Mouse (Mus musculus) neural tube, embryonic 12.5 days (tissue): Measurements from ENCODE around the gene Taf1d. TPM values are rescaled to one million over a fixed set of nuclear protein-coding genes. Genes with fewer than 3 reads are reported as not detected.
A peak's percentile ranks its signal among the peaks of the same experiment; 100 is the strongest.

Experiments
- ATAC-seq: fragments of 200-750 bp; cut with Nextera tagmentation; 2 replicates; pipeline ENCODE4 v1.8.0; 2017; ENCODE audit warnings: low read depth, mild to moderate bottlenecking, moderate TSS enrichment, moderate library complexity; ENCODE audit not compliant: low FRiP score
- H3K27ac ChIP-seq: fragments of 300-500 bp; sonication (generic); 2 replicates; pipeline ENCODE4 v1.5.1; 2016
- H3K27me3 ChIP-seq: fragments of 300-500 bp; sonication (generic); replicated peaks from 2 replicates; pipeline ENCODE4 v1.6.1; 2016; ENCODE audit warnings: mild to moderate bottlenecking
- H3K36me3 ChIP-seq: fragments of 300-500 bp; sonication (generic); 2 replicates; pipeline ENCODE4 v1.6.1; 2016; ENCODE audit warnings: mild to moderate bottlenecking
- H3K4me1 ChIP-seq: fragments of 300-500 bp; sonication (generic); 2 replicates; pipeline ENCODE4 v1.6.1; 2016
- H3K4me2 ChIP-seq: fragments of 300-500 bp; sonication (generic); replicated peaks from 2 replicates; pipeline ENCODE4 v1.6.1; 2016; ENCODE audit warnings: mild to moderate bottlenecking
- H3K4me3 ChIP-seq: fragments of 300-500 bp; sonication (generic); 2 replicates; pipeline ENCODE4 v1.5.1; 2016
- H3K9ac ChIP-seq: fragments of 300-500 bp; sonication (generic); 2 replicates; pipeline ENCODE4 v1.6.1; 2016; ENCODE audit warnings: mild to moderate bottlenecking
- H3K9me3 ChIP-seq: fragments of 300-500 bp; sonication (generic); 2 replicates; pipeline ENCODE4 v1.6.1; 2016; ENCODE audit warnings: mild to moderate bottlenecking
- WGBS: fragments of 180-500 bp; shearing (Covaris S2); methylation state at CpG from one replicate; pipeline ENCODE4 v1.1.7; 2016; 5-methylcytosine and 5-hydroxymethylcytosine counted together
- polyA plus RNA-seq: library from polyadenylated mRNA; unstranded; fragments of >200 nt; fragmentation: Nextera tagmentation; extraction: Ambion mirVana; gene quantifications from 2 replicates; pipeline ENCODE4 v1.2.1, GENCODE M21; 2016

The Taf1d gene
- polyA plus RNA-seq: 59.1 and 59.3 TPM in 2 replicates

DNA sequence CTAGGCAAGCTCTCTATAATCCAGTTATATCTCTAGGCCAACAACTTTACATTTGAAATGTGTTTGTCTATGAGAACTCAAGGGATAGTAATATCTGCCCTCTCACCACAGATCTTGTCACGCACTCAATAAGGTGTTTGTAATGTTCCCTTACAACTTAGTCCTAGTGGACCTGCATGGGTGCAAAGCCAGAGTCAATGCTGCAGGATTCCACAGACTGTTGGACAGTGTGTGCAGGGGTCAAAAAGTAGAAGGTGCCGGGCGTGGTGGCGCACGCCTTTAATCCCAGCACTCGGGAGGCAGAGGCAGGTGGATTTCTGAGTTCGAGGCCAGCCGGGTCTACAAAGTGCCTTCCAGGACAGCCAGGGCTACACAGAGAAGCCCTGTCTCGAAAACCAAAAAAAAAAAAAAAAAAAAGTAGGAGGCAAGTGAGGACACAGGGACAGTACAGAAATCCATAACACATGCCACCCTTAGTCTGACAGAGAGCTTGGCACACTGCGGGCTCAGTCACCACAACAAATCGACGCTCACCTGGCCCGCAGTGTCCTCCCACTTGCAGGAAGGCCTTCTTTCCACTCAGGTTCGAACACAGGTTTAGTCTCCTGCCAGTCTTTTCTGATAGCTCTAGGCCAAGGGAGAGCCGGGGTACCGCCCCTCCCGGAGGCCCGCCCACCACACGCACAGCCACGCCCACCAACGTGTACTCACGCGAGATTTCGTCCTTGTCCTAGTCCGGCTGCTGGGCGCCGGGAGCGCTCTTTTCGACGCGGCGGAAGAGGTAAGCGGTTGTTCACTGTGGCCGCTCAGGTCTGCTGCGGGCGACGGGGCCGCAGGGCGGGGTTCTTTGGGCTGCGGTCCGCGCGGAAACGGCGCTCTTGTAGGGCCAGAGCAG lies at the start of gene Taf1d:
Taf1d (plus strand) TSS at position 712 of the 895 bp plus-strand sequence.
- Histone ChIP-seq H3K36me3 (peaks cover 23% of the 10 kb centered on the region), H3K4me2 (peak within 1 kb of the TSS; percentile 82), H3K9me3 (no peaks in the 10 kb centered on the region), H3K9ac (peak within 1 kb of the TSS; percentile 95), H3K27ac (peak within 1 kb of the TSS; percentile 75), H3K4me3 (peak within 1 kb of the TSS; percentile 82), H3K27me3 (no peaks in the 10 kb centered on the region), H3K4me1 (peaks cover 20% of the 10 kb centered on the region)
- peak; percentile 98 for ATAC-seq
- 15% methylated on average over 45 of the region's 45 CpGs for WGBS

DNA sequence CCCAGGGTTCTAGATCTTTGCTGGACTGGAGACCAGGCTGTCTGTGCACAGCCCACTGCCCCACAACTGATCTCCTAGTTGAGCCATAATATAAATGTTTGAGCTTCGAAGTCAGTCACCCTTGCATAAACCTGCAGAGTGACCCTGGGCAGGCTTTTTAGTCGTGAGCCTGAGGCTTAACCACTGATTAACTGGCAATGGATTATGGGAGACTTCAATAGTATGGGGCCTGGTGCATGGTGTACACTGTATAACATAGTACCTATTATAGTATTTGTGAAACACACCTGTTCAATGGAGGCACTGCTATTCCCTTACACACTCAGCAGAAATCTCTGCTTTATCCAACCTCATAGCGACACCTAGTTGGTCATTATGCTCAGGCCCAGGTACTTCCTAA lies 49.8 kb upstream of the Taf1d start:
- Histone ChIP-seq H3K27ac (no peak overlapping the region), H3K4me2 (no peak overlapping the region), H3K4me3 (no peak overlapping the region), H3K9me3 (no peaks in the 10 kb centered on the region), H3K9ac (no peak overlapping the region), H3K36me3 (peaks cover 10% of the 10 kb centered on the region), H3K4me1 (no peaks in the 10 kb centered on the region), H3K27me3 (no peaks in the 10 kb centered on the region)
- ATAC-seq: no peak
- WGBS: 78% methylated on average over 3 of the region's 3 CpGs

DNA sequence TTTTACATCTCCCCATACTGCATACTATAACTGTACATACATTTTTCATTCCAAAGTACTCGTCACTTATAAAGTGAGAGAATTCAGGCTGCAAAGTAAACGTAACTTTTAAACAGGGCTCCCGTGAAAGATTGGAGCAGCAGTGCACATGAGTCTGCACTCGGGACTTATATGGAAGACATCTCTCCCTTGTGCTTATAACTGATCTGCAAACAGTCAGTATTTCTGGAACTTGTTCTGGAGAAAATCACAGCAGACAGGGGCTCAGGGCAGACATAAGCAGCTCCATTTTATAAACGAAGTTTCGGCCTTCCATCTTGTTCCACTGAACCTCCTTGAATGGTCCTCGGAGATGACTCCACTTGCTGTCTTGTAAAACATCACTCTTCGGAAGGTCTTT lies 44.0 kb upstream of the Taf1d start:
- H3K9ac ChIP-seq: no peak overlapping the region
- no peak overlapping the region for H3K4me2 ChIP-seq
- H3K9me3 ChIP-seq: no peaks in the 10 kb centered on the region
- 96% methylated on average over 8 of the region's 8 CpGs for WGBS
- H3K4me3 ChIP-seq: no peak overlapping the region
- H3K27me3 ChIP-seq: no peaks in the 10 kb centered on the region
- no peak overlapping the region for H3K27ac ChIP-seq
- peaks cover 63% of the 10 kb centered on the region for H3K36me3 ChIP-seq
- no peak for ATAC-seq
- no peaks in the 10 kb centered on the region for H3K4me1 ChIP-seq

DNA sequence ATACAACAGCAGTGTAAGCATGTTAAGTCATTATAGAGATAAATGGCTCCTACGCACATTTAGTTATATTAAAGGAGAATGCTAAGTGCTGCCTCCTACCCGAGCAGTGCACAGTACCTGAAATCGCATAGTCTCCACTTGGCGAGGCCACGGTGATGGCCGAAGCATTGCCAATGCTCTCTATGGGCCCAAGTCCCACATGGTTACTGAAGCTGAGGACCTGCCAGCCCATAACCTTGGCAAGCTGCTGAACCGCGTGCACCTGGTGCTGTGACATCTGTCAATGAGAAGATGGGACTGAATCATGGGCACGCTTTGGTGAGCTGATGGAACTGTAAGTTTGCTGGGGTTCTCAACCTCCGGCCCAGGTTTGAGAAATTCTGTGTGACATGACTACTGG lies 42.5 kb upstream of the Taf1d start:
- WGBS: 97% methylated on average over 10 of the region's 10 CpGs
- Histone ChIP-seq H3K4me2 (no peak overlapping the region), H3K27ac (no peak overlapping the region), H3K36me3 (peaks cover 73% of the 10 kb centered on the region), H3K4me3 (no peak overlapping the region), H3K9me3 (no peaks in the 10 kb centered on the region), H3K4me1 (no peaks in the 10 kb centered on the region), H3K27me3 (no peaks in the 10 kb centered on the region), H3K9ac (no peak overlapping the region)
- no peak for ATAC-seq

DNA sequence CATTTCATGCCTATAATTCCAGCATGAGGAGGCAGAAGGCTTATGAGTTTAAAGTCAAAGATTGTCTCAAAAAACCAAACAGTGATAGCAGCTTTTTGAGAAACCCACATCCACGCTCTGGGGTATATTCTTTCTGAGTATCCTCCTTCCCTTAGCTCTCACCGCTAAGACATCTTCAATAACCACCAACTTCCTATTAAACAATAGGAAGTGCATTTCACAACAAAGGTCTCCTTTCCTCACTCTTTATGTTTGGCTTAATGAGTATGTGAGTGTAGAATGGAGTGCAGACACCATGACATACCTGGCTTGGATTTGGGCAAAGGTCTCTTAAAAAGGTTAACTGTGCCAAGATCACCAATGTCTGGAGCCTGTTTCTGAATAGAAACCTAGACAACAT lies 32.0 kb upstream of the Taf1d start:
- Histone ChIP-seq H3K9me3 (no peaks in the 10 kb centered on the region), H3K4me2 (no peak overlapping the region), H3K36me3 (peaks cover 70% of the 10 kb centered on the region), H3K4me3 (no peak overlapping the region), H3K27me3 (no peaks in the 10 kb centered on the region), H3K27ac (no peak overlapping the region), H3K9ac (no peak overlapping the region), H3K4me1 (peaks cover 6% of the 10 kb centered on the region)
- 93% methylated on average over 2 of the region's 2 CpGs for WGBS
- no peak for ATAC-seq

DNA sequence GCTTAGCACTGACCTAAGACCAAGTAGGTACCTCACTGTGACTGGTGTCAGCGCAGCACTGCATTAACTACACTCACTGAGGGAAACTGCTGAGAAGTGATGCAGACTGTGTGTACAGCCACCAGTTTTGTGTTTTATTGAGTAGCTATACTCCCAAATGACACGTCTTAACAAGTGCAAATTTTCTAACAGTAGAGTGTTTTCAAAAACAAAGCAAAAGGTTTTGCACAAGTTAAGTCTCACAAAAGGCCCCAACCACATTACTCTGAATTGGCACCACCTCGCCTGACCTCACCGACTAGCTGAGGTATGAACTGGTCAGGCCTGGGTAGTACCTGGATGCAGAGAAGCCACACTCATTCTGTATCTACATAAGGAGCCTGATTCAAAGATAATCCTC lies 29.2 kb upstream of the Taf1d start:
- 95% methylated on average over 4 of the region's 4 CpGs for WGBS
- peaks cover 41% of the 10 kb centered on the region for H3K36me3 ChIP-seq

DNA sequence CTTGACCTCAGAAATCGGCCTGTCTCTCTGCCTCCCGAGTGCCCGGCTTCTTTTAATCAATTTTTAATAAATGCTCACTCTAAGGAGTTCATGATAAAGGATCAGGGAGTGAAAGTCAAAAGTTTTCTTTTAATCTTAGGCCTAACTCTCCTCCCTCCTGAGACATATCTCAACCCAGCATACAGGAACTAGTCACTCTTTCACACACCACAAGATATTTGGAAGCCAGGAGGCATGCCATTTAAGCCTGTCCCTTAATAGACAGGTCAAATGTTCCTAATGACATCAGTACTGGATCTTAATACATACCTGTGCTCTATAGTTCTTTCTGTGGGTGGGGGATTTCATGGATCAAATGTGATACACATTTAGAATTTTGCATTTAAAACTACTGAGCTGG lies 27.7 kb upstream of the Taf1d start:
- H3K36me3 ChIP-seq: peaks cover 26% of the 10 kb centered on the region
- H3K4me2 ChIP-seq: no peak overlapping the region
- H3K9ac ChIP-seq: no peak overlapping the region
- H3K4me1 ChIP-seq: peaks cover 15% of the 10 kb centered on the region
- H3K27me3 ChIP-seq: no peaks in the 10 kb centered on the region
- WGBS: 93% methylated on average over 3 of the region's 3 CpGs
- ATAC-seq: no peak
- H3K9me3 ChIP-seq: no peaks in the 10 kb centered on the region
- no peak overlapping the region for H3K27ac ChIP-seq
- no peak overlapping the region for H3K4me3 ChIP-seq

More for the DNA sequence above, 29.2 kb upstream of the Taf1d start:
- Histone ChIP-seq H3K4me2 (no peak overlapping the region), H3K27me3 (no peaks in the 10 kb centered on the region), H3K27ac (no peak overlapping the region), H3K9ac (no peak overlapping the region), H3K4me1 (peaks cover 15% of the 10 kb centered on the region), H3K4me3 (no peak overlapping the region), H3K9me3 (no peaks in the 10 kb centered on the region)
- no peak for ATAC-seq

DNA sequence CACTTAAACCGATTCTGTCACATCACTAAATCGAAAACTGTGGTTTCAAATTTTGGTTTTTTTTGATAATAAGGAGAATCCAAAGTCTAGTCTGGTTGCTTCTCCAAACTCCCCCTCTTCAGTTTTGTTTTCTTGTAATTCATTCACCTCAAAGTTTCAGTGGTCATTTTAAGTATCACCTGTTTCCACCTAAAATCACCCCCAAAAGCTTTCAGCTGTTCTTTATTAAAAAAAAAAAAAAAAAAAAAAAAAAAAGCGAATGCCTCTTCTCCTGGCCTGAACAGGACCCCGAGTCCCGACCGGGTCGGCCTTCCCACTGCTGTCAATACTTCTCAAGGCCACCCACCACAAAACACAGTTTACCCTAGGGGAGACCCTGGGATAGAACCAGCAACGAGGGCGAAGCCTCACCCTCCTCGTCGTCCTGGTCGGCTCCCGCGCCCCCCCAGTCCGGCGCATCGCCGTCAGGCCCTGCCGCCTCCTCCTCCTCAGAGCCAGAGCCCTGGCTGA lies 26.8 kb upstream of the Taf1d start:
- peak overlapping the region; percentile 95 for H3K9ac ChIP-seq
- no peak for ATAC-seq
- H3K4me1 ChIP-seq: peaks cover 15% of the 10 kb centered on the region
- 10% methylated on average over 19 of the region's 19 CpGs for WGBS
- peak overlapping the region; percentile 79 for H3K4me2 ChIP-seq
- H3K27ac ChIP-seq: peak overlapping the region; percentile 71
- H3K4me3 ChIP-seq: peak overlapping the region; percentile 96
- no peaks in the 10 kb centered on the region for H3K27me3 ChIP-seq
- no peaks in the 10 kb centered on the region for H3K9me3 ChIP-seq
- H3K36me3 ChIP-seq: peaks cover 18% of the 10 kb centered on the region

DNA sequence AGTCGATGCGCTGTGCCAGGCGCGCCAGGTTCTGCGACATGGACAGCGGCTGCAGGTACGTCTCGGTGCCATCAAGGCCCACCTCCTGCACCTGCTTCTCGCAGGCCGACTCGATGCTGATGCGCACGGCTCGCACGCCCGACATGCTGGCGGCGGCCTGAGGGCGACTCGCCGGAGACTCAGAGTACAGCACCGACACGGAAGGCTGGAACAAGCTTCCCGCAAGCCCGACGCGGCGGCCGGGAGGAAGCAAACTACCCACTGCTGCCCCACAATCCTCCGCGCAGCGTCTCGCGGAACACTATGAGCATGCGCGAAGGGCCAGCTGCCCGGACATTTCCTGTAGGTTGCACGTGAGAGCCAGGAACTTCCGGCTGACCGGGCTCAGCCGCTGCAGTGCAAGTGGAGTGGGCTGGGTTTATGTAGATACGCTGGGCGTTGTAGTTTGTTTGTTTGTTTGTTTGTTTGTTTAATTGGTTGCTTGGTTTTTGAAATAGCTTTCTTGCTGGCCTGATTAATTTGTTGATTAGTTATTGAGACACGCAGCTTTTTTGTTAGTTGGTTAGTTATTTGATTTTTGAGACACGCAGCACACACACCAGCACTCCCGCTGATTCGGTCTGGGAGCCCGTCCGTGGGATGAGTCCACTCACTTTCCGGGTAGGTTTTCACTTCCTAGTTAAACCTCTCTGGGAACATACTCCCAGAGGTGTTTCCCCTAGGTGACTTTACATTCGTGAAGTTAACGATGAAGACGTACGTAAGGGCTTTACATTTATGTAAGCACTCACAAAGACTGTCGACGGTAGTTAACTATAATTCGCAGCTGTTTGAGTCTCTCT lies 26.1 kb upstream of the Taf1d start, which contains the start of gene Med17:
Med17 (minus strand) TSS at position 283 of the 842 bp plus-strand sequence.
- Histone ChIP-seq H3K27me3 (no peaks in the 10 kb centered on the region), H3K4me2 (peak within 1 kb of the TSS; percentile 79), H3K4me1 (peaks cover 15% of the 10 kb centered on the region), H3K9ac (peak within 1 kb of the TSS; percentile 95), H3K27ac (peak within 1 kb of the TSS; percentile 71), H3K36me3 (peaks cover 14% of the 10 kb centered on the region), H3K4me3 (peak within 1 kb of the TSS; percentile 96), H3K9me3 (no peaks in the 10 kb centered on the region)
- 1% methylated on average over 57 of the region's 57 CpGs for WGBS
- peak; percentile 98 for ATAC-seq

DNA sequence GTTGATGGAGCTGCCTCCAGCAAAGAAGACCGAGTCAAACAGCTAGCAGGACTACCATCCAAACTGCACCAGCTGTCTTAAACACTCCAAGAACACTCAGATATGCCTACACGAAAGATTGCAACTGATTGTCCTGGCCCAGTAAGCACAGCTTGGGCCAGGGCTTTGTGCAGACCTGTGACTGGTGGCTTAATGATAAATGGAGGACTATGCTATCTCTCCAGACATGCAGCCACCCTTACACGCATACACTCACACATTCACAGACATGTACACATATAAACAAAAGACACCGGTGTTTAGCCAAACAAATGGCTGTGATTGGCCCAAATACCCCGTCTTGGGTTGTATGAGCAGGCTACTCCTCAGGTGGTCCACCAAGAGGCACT lies 25.5 kb upstream of the Taf1d start:
- Histone ChIP-seq H3K36me3 (peaks cover 7% of the 10 kb centered on the region), H3K27ac (no peak overlapping the region), H3K9me3 (no peaks in the 10 kb centered on the region), H3K9ac (peak overlapping the region; percentile 95), H3K4me2 (peak overlapping the region; percentile 79), H3K4me3 (peak overlapping the region; percentile 96), H3K27me3 (no peaks in the 10 kb centered on the region), H3K4me1 (peaks cover 15% of the 10 kb centered on the region)
- peak; percentile 43 for ATAC-seq
- 46% methylated on average over 5 of the region's 5 CpGs for WGBS

DNA sequence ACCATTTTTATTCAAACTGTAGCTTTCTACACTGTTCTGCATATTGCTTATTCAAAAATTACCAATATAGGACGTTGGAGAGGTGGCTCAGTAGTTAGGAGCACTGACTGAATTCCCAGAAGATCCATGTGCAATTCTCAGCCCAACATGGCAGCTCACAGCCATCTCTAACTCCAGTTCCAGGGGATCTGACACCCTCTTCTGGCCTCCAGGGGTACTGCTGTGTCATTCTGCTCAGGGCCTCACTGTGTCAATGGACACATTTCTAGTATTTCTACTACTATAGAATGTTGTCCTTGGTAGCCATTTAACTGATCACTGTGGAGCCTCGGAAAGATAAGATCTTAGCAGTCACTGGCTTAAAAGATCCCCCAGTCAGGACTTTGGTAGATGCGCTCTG lies 20.6 kb upstream of the Taf1d start:
- no peak for ATAC-seq
- Histone ChIP-seq H3K4me1 (peaks cover 7% of the 10 kb centered on the region), H3K9me3 (no peaks in the 10 kb centered on the region), H3K4me2 (no peak overlapping the region), H3K27me3 (no peaks in the 10 kb centered on the region), H3K4me3 (no peak overlapping the region), H3K27ac (no peak overlapping the region), H3K9ac (no peak overlapping the region), H3K36me3 (peaks cover 4% of the 10 kb centered on the region; the same call in 1 of the 2 replicates)
- WGBS: 73% methylated on average over 3 of the region's 3 CpGs

DNA sequence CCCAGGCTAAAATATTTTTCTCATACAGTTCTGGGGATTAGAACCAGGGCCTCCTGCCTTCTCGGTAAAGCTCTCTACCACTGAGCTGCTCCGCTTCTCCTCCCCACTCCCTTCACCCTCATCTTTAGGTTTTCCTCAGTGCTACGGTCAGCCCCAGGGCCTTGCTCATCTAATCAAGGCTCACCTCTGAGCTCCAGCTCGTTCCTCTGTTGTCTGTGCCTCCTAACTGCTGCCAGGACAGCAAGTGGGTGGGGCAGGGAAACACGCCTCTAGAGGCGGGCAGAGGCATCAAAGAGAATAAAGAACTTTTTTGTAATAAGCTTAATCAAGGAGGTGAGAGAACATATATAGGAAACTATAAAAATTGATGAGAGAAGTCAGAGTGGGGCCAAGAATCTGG lies 18.2 kb upstream of the Taf1d start:
- no peak overlapping the region for H3K27ac ChIP-seq
- no peaks in the 10 kb centered on the region for H3K4me1 ChIP-seq
- WGBS: 57% methylated on average over 6 of the region's 6 CpGs
- H3K4me3 ChIP-seq: no peak overlapping the region
- H3K27me3 ChIP-seq: no peaks in the 10 kb centered on the region
- no peaks in the 10 kb centered on the region for H3K9me3 ChIP-seq
- no peak overlapping the region for H3K4me2 ChIP-seq
- no peak overlapping the region for H3K9ac ChIP-seq
- H3K36me3 ChIP-seq: peaks cover 4% of the 10 kb centered on the region; the same call in 1 of the 2 replicates
- no peak for ATAC-seq
